Mouse (Mus musculus): ENCODE data around the gene Slc5a2.

- TF ChIP-seq CTCF (IDR thresholded peaks at IDR 0.05; ENCODE audit: borderline replicate concordance, insufficient read depth, low read length) (no peak), POLR2A (IDR thresholded peaks at IDR 0.05; ENCODE audit: low read depth, low read length) (no peak)
These were observed 27.9 kb upstream of the Slc5a2 start for GRCm38 (mm10) chr7:128237593-128237926.
